Mouse (Mus musculus): Measurements from ENCODE around the gene Ccr10.

The Ccr10 gene

DNA sequence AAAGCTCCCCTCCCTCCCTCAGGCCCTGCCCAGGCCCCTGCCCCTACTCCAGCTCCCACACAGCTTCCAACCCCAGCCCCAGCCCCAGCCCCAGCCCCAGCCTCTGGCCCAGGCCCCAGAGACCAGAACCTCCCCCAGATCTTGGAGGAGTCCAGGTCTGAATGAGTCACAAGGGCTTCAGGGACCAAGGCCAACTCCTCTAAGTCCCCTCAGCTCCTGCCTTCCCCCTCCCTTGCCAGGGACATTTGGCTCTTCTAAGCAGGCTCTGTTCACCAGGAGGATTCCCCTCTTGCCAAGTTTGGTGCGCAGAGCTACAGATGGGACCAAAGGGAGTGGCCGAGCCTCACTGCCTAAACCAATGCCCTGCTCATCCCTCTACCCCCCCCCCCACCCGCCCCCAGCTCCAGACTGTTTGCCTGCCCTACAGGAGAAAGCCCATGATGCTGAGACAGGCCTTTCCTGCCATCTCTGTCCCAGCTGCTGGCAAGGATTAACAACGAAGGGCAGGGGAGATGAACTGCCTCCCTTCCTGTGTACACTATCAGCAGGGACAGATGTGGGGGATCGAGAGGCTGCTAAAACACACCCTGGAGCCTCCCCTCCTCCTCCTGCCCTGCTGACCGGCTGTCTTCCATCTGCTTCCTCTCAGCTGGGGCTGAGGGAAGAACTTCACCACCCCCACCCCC is 14.4 kb upstream of the Ccr10 start:
- no peak for DNase-seq (ENCODE audit: extremely low read depth, low read depth, low spot score)

DNA sequence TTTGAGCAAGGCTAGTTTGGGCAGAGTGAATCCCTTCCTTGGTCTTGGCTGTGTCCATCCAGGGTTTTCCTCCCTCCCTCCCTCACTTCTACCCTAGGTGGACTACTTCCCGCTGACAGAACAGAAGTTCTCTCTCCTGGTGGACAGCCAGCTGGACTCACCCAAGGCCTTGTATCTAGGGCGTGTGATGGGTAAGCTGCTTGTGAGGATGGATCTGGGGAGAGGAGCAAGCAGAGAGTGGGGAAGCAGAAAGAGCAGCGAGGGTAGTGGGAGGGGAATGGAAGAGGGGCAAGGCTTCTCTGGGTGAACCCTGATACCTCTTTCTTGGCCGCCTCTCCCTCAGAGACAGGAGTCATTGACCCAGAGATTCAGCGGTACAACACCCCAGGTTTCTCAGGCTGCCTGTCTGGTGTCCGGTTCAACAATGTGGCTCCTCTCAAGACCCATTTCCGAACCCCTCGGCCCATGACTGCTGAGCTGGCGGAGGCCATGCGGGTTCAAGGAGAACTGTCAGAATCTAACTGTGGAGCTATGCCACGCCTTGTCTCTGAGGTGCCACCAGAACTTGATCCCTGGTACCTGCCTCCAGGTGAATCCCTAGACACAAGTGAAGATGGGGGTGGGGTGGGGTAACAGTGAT is 13.0 kb upstream of the Ccr10 start:
- DNase-seq (ENCODE audit: extremely low read depth, low read depth, low spot score), result no peak

DNA sequence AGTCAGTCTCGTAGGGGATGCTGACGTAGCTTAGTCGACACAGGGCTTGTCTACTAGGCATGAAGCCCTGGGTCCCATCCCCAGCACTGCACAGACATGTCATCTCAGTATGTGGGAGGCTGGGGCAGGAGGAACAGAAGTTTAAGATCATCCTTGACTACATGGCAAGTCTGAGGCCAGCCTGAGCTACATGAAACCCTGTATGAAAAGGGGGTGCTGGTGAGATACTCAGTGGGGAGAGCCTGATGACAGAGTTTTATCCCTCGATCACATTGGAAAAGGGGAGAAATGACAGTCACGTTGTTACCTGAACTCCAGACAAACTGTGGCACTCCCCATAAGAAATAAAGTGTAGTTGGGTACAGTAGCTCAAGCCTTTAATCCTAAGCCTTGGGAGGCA is 12.3 kb upstream of the Ccr10 start:
- DNase-seq (ENCODE audit: extremely low read depth, low read depth, low spot score), result no peak

DNA sequence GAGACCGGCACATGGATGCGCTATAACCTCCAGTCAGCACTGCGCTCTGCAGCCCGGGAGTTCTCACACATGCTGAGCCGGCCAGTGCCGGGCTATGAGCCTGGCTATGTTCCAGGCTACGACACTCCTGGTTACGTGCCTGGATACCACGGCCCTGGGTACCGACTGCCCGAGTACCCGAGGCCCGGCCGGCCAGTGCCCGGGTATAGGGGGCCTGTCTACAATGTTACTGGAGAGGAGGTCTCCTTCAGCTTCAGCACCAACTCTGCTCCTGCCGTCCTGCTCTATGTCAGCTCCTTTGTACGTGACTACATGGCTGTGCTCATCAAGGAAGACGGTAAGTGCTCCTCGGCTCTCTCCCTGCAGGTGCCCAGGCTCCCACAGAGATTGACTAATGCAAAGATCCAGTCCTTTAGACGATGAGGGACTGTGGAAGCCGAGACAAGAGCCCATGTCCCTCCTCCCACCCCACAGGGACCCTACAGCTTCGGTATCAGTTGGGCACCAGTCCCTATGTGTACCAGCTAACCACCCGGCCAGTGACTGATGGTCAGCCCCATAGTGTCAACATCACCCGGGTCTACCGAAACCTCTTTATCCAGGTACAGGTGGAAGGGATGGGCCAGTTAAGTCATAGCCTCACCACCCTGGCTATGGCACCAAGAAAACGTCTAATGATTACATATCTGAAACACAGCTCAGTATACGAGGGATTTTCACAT is 11.4 kb upstream of the Ccr10 start:
- no peak for DNase-seq (ENCODE audit: extremely low read depth, low read depth, low spot score)

DNA sequence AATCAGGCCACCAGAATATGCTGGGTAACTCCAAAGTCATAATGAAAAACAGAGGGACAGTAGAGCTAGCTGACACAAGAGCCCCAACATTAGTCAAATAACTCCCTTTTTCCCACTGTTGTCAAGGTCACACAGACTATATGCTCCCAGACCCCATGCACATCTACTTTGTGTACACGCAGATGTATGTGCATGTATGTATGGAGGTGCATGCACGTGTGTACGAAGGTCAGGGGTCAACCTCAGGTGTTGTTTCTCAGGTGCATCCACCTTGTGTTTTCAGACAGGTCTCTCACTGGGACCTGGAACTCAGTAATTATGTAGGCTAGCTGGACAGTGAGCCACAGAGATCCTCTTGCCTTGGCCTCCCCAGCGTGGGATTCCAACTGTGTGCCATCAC is 10.2 kb upstream of the Ccr10 start:
- DNase-seq (ENCODE audit: extremely low read depth, low read depth, low spot score), result no peak

DNA sequence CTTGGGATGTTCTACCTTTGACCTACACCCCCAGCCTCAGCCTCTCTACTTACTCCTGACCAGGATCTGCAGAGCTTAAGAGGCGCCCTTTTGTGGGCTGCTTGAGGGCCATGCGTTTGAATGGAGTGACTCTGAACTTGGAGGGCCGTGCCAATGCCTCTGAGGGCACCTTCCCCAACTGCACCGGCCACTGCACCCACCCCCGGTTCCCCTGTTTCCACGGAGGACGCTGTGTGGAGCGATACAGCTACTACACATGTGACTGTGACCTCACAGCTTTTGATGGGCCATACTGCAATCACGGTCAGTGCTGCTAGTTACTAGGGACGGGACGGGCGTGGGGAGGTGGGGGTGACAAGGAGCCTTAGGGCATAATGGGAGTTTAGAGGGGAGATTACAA is 9.7 kb upstream of the Ccr10 start:
- no peak for DNase-seq (ENCODE audit: extremely low read depth, low read depth, low spot score)

DNA sequence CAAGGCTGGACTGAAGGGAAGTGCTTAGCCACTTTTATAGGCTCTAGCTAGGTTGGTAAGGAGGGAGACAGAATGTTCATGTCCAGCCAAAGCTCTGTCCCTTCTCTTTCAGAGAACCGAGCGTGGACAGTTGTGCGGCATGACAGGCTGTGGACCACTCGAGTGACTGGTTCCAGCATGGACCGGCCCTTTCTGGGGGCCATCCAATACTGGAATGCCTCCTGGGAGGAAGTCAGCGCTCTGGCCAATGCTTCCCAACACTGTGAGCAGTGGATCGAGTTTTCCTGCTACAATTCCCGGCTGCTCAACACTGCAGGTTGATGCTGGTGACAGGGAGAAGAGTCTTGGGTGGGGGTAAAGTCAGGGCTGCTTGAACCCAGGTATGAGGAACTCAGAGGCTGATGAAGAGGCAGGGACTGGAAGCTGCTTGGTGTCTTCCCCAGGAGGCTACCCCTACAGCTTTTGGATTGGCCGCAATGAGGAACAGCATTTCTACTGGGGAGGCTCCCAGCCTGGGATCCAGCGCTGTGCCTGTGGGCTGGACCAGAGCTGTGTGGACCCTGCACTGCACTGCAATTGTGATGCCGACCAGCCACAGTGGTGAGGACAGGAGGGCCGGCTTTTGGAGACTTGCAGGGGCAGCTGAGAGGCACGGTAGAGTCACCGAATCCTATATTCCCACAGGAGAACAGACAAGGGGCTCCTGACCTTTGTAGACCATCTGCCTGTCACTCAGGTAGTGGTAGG is 7.7 kb upstream of the Ccr10 start:
- no peak for DNase-seq (ENCODE audit: extremely low read depth, low read depth, low spot score)

DNA sequence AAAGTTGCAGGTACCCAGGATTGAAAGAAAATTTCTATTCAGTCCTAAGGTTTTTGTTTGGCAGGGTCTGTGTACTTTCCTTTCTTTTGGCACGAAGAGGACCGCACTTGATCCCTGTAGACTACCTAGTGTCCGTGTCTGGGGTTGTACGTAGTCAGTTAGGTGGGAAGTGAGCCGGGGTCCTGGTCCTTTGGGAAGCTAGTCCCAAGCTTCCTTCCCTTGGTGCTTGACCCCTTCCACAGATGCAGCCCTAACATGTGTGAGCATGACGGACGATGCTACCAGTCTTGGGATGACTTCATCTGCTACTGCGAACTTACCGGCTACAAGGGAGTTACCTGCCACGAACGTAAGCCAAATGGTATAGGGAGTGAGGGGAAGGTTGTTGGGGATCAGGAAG is 6.7 kb upstream of the Ccr10 start:
- DNase-seq (ENCODE audit: extremely low read depth, low read depth, low spot score), result no peak

DNA sequence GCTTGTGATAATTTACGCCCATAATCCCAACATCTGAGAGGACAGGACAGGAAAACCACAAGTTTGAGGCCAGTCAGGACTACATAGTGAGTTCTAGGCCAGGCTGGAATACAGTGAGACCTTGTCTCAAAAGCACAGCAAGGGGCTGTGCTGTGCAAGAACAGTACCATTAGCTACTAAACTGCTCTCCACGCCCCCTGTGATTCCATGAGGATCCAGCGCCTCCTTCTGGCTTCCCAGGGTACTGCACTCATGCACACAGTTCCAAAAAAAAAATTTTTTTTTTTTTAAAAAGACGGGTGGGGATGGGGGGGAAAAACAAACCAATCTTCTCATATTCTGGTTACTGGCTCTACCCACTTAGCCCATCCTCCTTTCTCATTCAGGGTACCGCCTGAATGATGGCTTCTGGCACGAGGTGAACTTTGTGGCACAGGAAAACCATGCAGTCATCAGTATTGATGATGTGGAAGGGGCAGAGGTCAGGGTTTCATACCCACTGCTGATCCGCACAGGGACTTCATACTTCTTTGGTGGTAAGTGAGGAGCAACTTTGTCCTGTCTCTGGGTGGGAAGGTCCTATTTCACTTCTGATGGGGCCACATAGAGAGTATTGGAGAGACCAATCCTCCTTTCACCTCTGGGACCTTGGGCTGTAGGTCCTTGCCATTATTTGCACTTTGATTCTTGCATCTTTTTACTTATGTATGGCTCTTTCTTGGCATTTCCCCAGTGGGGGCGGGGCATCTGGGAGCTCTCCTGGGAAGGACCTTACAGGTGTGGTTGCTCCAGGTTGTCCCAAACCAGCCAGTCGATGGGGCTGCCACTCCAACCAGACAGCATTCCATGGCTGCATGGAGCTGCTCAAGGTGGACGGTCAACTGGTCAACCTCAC is 5.8 kb upstream of the Ccr10 start:
- no peak for DNase-seq (ENCODE audit: extremely low read depth, low read depth, low spot score)

DNA sequence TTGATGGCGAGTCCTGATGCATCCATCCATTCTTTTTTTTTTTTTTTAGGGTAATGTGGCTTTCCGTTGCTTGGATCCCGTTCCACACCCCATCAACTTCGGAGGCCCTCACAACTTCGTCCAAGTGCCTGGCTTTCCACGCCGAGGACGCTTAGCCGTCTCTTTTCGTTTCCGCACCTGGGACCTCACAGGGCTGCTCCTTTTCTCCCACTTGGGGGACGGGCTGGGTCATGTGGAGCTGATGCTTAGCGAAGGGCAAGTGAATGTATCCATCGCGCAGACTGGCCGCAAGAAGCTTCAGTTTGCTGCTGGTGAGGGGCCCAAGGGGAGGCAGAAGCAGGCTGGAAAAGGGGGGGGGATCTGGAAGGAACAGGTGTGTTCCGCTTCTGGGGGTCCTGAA is 5.0 kb upstream of the Ccr10 start:
- DNase-seq (ENCODE audit: extremely low read depth, low read depth, low spot score), result no peak

DNA sequence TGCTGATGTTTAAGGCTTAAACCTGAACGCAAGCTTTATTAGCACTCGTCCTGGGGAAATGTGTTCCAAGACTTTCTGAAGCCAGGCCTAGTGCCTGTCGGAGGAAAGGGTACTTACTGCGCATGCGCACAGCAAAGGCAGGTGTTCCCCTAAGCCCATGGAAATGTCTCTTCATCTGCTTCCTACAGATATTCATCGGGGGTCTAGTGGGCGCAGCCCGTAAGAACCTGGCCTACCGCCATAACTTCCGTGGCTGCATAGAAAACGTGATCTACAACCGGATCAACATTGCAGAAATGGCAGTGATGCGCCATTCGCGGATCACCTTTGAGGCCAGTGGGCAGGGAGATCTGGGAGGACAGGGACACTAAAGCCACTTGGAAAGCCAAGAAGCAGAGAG is 4.1 kb upstream of the Ccr10 start:
- DNase-seq (ENCODE audit: extremely low read depth, low read depth, low spot score), result no peak

DNA sequence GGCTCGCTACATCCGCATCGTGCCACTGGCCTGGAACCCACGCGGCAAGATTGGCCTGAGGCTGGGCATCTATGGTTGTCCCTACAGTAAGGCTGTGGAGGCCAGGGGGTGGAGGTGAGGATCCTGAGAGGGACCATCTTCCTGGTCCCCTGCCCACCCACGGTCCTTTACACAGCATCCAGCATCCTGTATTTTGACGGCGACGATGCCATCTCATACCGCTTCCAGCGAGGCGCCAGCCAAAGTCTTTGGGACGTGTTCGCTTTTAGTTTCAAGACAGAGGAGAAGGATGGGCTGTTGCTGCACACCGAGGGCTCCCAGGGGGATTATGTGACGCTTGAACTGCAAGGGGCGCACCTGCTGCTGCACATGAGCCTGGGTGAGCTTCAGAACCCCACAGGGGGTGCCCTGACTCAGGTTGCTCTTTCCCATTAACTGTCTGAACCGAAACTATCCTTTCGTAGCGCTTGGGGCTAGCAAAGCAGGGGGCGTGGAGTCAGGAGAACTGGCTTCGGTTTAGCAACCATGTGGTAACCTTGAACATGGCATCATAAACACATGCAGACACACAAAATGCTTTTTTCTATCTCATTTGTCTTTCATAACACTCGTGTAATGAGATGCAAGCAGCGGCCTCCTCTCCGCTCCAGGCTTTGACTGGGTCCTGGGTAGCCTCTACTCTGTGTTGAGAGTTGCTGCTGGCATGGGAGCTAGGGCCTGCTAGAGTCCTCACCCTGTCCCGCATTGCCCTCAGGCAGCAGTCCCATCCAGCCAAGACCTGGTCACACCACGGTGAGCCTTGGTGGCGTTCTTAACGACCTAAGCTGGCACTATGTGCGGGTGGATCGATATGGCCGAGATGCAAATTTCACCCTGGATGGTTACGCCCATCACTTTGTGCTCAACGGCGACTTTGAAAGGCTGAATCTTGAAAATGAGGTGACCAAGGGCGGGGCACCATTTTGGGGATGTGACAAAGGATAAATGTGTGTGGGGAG is 3.1 kb upstream of the Ccr10 start:
- no peak for DNase-seq (ENCODE audit: extremely low read depth, low read depth, low spot score)

DNA sequence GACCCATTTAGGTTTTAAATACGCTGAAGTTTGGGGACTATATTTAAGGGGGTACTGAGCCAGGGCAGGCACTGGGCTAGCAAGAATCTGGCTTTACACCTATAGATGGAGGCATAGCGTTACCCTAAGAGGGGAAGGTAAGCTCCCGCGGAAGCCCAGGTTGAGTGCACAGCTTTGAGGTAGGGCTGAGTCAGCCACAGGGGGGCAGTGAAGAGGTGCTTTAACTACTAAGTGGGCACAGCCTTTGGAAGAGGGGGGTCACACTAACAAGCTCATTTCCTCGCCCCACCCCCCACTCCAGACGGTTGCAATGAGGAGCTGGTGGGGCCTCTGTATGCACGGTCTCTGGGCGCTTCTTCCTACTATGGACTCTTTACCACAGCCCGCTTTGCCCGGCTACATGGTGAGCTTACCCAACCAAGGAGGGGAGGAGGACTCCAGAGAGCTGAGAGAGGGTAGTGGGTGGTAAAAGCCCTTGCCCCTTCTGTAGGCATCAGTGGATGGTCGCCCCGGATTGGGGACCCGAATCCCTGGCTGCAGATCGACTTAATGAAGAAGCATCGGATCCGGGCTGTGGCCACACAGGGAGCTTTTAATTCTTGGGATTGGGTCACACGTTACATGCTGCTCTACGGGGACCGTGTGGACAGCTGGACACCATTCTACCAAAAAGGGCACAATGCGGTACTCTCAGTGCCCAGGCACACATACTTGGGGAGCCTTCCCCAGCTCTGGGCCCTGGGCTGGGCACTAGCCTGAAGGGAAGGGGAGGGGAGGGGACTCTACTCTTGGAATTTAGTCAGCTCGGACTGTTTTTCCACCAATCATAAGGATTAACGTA is 1.9 kb upstream of the Ccr10 start:
- no peak for DNase-seq (ENCODE audit: extremely low read depth, low read depth, low spot score)

DNA sequence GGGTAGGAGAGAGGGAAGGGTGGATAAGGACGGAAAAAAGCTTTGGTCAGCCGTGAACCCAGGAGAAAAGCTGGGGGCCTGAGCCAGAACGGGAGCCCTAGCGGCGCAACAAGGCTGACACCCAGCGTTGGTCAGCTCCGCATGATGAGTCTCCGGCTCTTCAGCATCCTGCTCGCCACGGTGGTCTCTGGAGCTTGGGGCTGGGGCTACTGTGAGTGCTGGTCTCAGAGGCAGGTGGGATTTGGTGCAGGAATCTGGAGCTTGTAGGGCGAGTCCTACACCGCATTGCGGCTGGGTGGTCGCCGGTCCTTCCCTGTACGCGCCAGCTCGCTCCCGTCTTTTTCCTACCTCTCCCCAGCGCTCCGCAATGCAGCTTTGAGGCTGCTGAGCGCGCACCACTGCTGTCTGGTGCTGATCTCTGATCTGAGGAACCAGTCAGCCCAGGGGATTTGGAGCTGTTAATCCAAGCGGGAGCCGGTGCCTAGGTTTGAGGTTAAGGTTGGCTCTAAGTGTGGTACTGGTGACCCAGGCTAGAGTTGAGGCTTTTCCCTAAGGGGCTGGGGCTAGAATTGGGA is 961 bp upstream of the Ccr10 start:
- no peak for DNase-seq (ENCODE audit: extremely low read depth, low read depth, low spot score)

DNA sequence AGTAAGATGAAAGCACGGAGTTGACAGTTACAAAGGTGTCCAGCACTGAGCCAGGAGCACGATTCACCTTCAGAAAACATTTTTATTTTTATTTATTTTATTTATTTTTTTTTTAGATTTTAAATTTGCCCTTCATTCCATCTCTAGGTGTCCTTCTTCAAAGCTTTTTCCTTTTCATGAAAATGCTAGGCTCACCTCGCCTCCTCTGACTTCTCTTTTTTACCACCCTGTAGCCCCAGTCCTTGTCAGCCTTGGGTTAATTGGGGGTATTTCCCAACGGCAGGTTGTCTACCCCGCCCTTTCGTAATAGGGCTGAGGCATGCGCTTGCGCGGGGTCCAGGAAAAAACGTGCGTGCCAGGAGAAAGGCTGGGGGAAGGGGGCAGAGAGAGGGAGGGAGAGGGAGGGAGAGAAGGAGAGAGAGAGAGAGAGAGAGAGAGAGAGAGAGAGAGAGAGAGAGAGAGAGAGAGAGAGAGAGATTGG is 433 bp upstream of the Ccr10 start:
- DNase-seq (ENCODE audit: extremely low read depth, low read depth, low spot score), result no peak

DNA sequence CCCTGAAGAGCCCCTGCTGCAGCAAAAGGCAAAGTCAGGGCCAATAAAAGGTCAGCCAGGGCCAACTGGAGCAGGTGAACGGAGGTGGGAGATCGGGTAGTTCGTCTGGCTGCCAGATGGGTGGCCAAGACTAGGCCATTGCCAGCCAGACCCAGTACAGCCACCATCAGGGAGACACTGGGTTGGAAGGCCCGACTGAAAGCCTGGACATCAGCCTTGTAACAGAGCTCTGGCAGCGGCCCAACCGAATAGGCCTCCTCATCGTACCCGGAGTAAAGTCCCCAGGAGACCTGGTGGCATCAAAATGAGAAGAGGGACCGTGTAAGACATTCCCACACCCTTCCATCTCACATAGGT is 876 bp downstream of the Ccr10 start:
- no peak for DNase-seq (ENCODE audit: extremely low read depth, low read depth, low spot score)

DNA sequence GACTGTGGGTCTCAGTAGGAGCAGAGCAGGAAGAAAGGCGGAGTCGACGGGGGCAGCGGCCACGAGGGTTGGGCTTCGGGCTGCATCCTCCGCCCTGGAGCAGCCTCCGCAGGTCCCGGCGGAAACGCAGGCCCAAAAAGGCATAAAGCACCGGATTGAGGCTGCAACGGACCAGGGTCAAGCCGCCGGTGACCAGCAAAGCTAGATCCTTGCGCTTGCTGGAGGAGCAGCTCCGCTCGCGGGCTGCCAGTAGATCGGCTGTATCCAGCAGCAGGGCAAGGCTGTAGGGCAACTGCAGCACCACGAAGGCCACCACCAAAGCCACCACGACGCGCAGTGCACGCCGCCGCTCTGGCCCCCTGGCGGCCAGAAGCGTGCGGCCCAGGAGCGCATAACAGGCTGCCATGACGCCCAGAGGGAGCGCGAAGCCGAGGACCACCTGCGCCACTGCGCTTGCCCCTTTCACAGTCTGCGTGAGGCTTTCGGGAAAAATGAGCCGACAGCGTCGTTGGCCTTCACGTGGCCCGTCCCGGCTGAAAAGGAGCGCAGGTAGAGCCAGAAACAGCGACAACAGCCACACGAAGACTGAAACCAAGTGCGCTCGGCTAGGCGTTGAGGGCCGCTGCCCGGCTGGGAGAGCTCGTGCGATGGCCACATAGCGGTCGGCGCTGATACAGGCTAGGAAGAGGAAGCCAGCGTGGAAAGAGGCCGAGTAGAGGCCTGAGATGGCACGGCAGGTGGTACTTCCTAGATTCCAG is 1.4 kb downstream of the Ccr10 start:
- DNase-seq (ENCODE audit: extremely low read depth, low read depth, low spot score), result no peak
